Mouse (Mus musculus): ENCODE data around the gene Fpr1. TPM values are rescaled to one million over a fixed set of nuclear protein-coding genes. Genes with fewer than 3 reads are reported as not detected.
"Not testable (repeated sequence)": the region's sequence is repeated elsewhere in the genome, so short reads cannot be mapped to it uniquely, and the experiment has no call there.

Gene Fpr1
- polyA plus RNA-seq, 1 experiment from 2014 or later: not detected

DNA sequence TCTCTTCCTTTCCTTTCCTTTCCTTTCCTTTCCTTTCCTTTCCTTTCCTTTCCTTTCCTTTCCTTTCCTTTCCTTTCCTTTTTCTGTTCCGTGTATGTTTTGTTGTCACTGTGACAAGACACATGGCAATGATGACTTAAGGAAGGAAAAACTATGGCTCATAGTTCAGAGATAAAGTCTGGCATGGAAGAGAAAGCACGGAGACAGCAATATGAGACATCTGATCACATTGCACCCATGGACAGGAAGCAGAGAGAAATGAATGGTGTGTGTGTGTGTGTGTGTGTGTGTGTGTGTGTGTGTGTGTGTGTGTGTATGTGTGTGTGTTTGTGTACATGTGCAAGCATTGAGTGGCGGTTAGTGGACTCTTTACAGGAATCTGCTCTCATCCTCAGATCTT, 39.1 kb downstream of the Fpr1 start:
- not testable (repeated sequence) for H3K27me3 ChIP-seq (ENCODE audit: control insufficient read depth, insufficient read depth, low read length); H3K27ac ChIP-seq (replicated peaks; ENCODE audit: low read depth, low read length); H3K9me3 ChIP-seq (ENCODE audit: control insufficient read depth, low read length); H3K9ac ChIP-seq (replicated peaks; ENCODE audit: low read length); ATAC-seq (ENCODE audit: low FRiP score, low TSS enrichment); H3K4me1 ChIP-seq (ENCODE audit: control insufficient read depth, insufficient read depth, low read length); DNase-seq; H3K4me3 ChIP-seq (replicated peaks; ENCODE audit: low read depth, low read length); H3K4me2 ChIP-seq (ENCODE audit: low read length)
- peaks cover 10% of the 10 kb centered on the region; the same call in 1 of the 2 replicates for H3K36me3 ChIP-seq (ENCODE audit: control insufficient read depth, insufficient read depth, low read length)
- 89% methylated on average over 3 of the region's 3 CpGs for whole genome bisulfite sequencing

GRCm38 (mm10) chr17:17843534-17844261, 40.0 kb downstream of the Fpr1 start:
- peaks cover 4% of the 10 kb centered on the region for H3K4me1 ChIP-seq (ENCODE audit: control insufficient read depth, insufficient read depth, low read length)
- no peak overlapping the region for H3K4me3 ChIP-seq (replicated peaks; ENCODE audit: low read depth, low read length)
- H3K36me3 ChIP-seq (ENCODE audit: control insufficient read depth, insufficient read depth, low read length): peaks cover 10% of the 10 kb centered on the region; the same call in 1 of the 2 replicates
- H3K4me2 ChIP-seq (ENCODE audit: low read length): no peak overlapping the region
- peak; percentile 60 for ATAC-seq (ENCODE audit: low FRiP score, low TSS enrichment)
- H3K9ac ChIP-seq (replicated peaks; ENCODE audit: low read length): no peak overlapping the region
- no peaks in the 10 kb centered on the region for H3K27me3 ChIP-seq (ENCODE audit: control insufficient read depth, insufficient read depth, low read length)
- H3K9me3 ChIP-seq (ENCODE audit: control insufficient read depth, low read length): no peaks in the 10 kb centered on the region
- DNase-seq: no peak
- no peak overlapping the region for H3K27ac ChIP-seq (replicated peaks; ENCODE audit: low read depth, low read length)
- 81% methylated on average over 27 of the region's 27 CpGs for WGBS

DNA sequence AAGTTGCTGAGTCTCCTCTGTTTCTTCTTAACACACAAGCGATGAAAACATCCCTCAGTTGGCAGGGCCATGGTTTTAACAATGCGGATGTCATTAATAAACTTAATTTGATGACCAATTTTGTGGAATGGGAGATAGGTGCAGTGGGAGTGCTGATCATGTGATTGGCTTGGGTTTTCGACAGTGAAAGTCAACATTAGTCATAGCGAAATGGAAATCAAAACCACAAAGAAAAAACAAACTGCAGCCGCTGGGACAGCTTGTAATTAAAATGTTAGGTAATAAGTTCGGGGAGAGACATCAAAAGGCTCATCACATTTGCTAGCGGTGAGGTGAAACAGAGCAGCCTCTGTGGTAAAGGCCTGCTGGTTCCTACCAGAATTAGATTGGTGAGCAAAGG, 42.9 kb downstream of the Fpr1 start:
- Histone ChIP-seq H3K36me3 (ENCODE audit: control insufficient read depth, insufficient read depth, low read length) (peaks cover 19% of the 10 kb centered on the region), H3K9ac (replicated peaks; ENCODE audit: low read length) (no peak overlapping the region), H3K4me1 (ENCODE audit: control insufficient read depth, insufficient read depth, low read length) (peaks cover 18% of the 10 kb centered on the region), H3K4me2 (ENCODE audit: low read length) (no peak overlapping the region), H3K27ac (replicated peaks; ENCODE audit: low read depth, low read length) (no peak overlapping the region), H3K27me3 (ENCODE audit: control insufficient read depth, insufficient read depth, low read length) (no peaks in the 10 kb centered on the region), H3K9me3 (ENCODE audit: control insufficient read depth, low read length) (no peaks in the 10 kb centered on the region), H3K4me3 (replicated peaks; ENCODE audit: low read depth, low read length) (no peak overlapping the region)
- 94% methylated on average over 7 of the region's 7 CpGs for WGBS
- ATAC-seq (ENCODE audit: low FRiP score, low TSS enrichment) (no peak), DNase-seq (no peak)

GRCm38 (mm10) chr17:17839276-17839675, 44.5 kb downstream of the Fpr1 start:
- Histone ChIP-seq H3K27me3 (ENCODE audit: control insufficient read depth, insufficient read depth, low read length) (no peaks in the 10 kb centered on the region), H3K36me3 (ENCODE audit: control insufficient read depth, insufficient read depth, low read length) (peaks cover 26% of the 10 kb centered on the region), H3K4me1 (ENCODE audit: control insufficient read depth, insufficient read depth, low read length) (peaks cover 26% of the 10 kb centered on the region), H3K4me3 (replicated peaks; ENCODE audit: low read depth, low read length) (no peak overlapping the region), H3K27ac (replicated peaks; ENCODE audit: low read depth, low read length) (no peak overlapping the region), H3K4me2 (ENCODE audit: low read length) (peak overlapping the region; percentile 75), H3K9ac (replicated peaks; ENCODE audit: low read length) (no peak overlapping the region), H3K9me3 (ENCODE audit: control insufficient read depth, low read length) (no peaks in the 10 kb centered on the region)
- ATAC-seq (ENCODE audit: low FRiP score, low TSS enrichment) (no peak), DNase-seq (no peak)
- 91% methylated on average over 2 of the region's 2 CpGs for WGBS

DNA sequence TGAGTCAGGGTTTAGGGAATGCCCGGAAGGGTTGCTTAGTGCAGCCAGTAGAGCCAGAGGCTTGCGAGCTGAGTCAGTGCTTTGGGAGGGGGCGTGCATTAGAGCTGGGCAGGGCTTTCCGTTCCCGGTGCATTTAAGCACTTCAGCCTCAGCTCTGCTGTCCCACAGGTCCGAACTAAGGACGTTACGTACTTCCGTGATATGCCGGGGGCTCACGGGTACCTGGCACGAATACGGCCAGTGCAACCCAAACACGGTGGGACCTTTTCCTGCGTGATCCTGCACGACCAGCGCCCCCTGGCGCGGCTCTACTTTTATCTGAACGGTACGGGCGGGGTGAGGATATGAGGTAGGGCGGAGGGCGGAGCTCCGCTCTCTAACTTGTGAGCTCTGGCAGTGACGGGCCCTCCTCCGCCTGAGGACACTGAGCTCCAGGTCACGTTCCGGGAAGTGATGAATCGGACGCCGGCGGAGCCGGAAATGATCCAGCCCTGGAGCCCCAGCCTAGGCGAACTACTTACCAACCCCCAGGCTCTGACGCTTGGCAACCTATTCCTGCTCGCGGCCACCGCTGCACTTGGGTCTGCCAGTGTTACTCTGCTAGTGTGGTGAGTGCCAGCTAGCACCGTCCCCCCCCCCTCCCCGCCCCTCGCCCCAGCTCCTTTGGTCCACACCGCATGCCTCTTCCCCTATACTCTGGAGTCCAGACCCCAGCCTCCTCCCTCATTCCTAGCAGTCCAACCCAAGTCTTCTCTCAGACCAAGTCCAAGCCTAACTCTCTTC, 45.6 kb downstream of the Fpr1 start:
- H3K4me1 ChIP-seq (ENCODE audit: control insufficient read depth, insufficient read depth, low read length): peaks cover 36% of the 10 kb centered on the region
- peak overlapping the region; percentile 39 for H3K4me3 ChIP-seq (replicated peaks; ENCODE audit: low read depth, low read length)
- under 1% methylated on average over 43 of the region's 43 CpGs for WGBS
- no peaks in the 10 kb centered on the region for H3K9me3 ChIP-seq (ENCODE audit: control insufficient read depth, low read length)
- H3K4me2 ChIP-seq (ENCODE audit: low read length): peak overlapping the region; percentile 75
- H3K9ac ChIP-seq (replicated peaks; ENCODE audit: low read length): peak overlapping the region; percentile 57
- ATAC-seq (ENCODE audit: low FRiP score, low TSS enrichment): peak; percentile 96
- H3K27ac ChIP-seq (replicated peaks; ENCODE audit: low read depth, low read length): peak overlapping the region; percentile 87
- peaks cover 33% of the 10 kb centered on the region for H3K36me3 ChIP-seq (ENCODE audit: control insufficient read depth, insufficient read depth, low read length)
- DNase-seq: peak; percentile 96
- H3K27me3 ChIP-seq (ENCODE audit: control insufficient read depth, insufficient read depth, low read length): no peaks in the 10 kb centered on the region

- peaks cover 41% of the 10 kb centered on the region for H3K4me1 ChIP-seq (ENCODE audit: control insufficient read depth, insufficient read depth, low read length)
- H3K9me3 ChIP-seq (ENCODE audit: control insufficient read depth, low read length): no peaks in the 10 kb centered on the region
- WGBS: 9% methylated on average over 13 of the region's 13 CpGs
- H3K27ac ChIP-seq (replicated peaks; ENCODE audit: low read depth, low read length): peak overlapping the region; percentile 87
- H3K27me3 ChIP-seq (ENCODE audit: control insufficient read depth, insufficient read depth, low read length): no peaks in the 10 kb centered on the region
- peak overlapping the region; percentile 75 for H3K4me2 ChIP-seq (ENCODE audit: low read length)
- peak overlapping the region; percentile 57 for H3K9ac ChIP-seq (replicated peaks; ENCODE audit: low read length)
- H3K4me3 ChIP-seq (replicated peaks; ENCODE audit: low read depth, low read length): peak overlapping the region; percentile 39
- DNase-seq (peak; percentile 47), ATAC-seq (ENCODE audit: low FRiP score, low TSS enrichment) (no peak)
- H3K36me3 ChIP-seq (ENCODE audit: control insufficient read depth, insufficient read depth, low read length): peaks cover 35% of the 10 kb centered on the region
Measured at GRCm38 (mm10) chr17:17837426-17837825, 46.3 kb downstream of the Fpr1 start.

GRCm38 (mm10) chr17:17836101-17836500, 47.6 kb downstream of the Fpr1 start:
- ATAC-seq (ENCODE audit: low FRiP score, low TSS enrichment): no peak
- peaks cover 42% of the 10 kb centered on the region for H3K36me3 ChIP-seq (ENCODE audit: control insufficient read depth, insufficient read depth, low read length)

GRCm38 (mm10) chr17:17834896-17835295, 48.8 kb downstream of the Fpr1 start:
- no peak overlapping the region for H3K27ac ChIP-seq (replicated peaks; ENCODE audit: low read depth, low read length)
- no peak for DNase-seq
- H3K4me3 ChIP-seq (replicated peaks; ENCODE audit: low read depth, low read length): no peak overlapping the region
- peaks cover 41% of the 10 kb centered on the region for H3K36me3 ChIP-seq (ENCODE audit: control insufficient read depth, insufficient read depth, low read length)
- peaks cover 66% of the 10 kb centered on the region for H3K4me1 ChIP-seq (ENCODE audit: control insufficient read depth, insufficient read depth, low read length)
- 24% methylated on average over 1 of the region's 1 CpGs for WGBS
- ATAC-seq (ENCODE audit: low FRiP score, low TSS enrichment): no peak
- no peaks in the 10 kb centered on the region for H3K9me3 ChIP-seq (ENCODE audit: control insufficient read depth, low read length)
- no peak overlapping the region for H3K4me2 ChIP-seq (ENCODE audit: low read length)
- H3K27me3 ChIP-seq (ENCODE audit: control insufficient read depth, insufficient read depth, low read length): no peaks in the 10 kb centered on the region
- H3K9ac ChIP-seq (replicated peaks; ENCODE audit: low read length): no peak overlapping the region

More at GRCm38 (mm10) chr17:17836101-17836500, 47.6 kb downstream of the Fpr1 start:
- WGBS: 79% methylated on average over 5 of the region's 5 CpGs
- Histone ChIP-seq H3K9ac (replicated peaks; ENCODE audit: low read length) (no peak overlapping the region), H3K4me1 (ENCODE audit: control insufficient read depth, insufficient read depth, low read length) (peaks cover 54% of the 10 kb centered on the region), H3K27ac (replicated peaks; ENCODE audit: low read depth, low read length) (0 out of 2 replicates have a peak overlapping the region, but pooled peaks have one; percentile 9), H3K9me3 (ENCODE audit: control insufficient read depth, low read length) (no peaks in the 10 kb centered on the region), H3K4me2 (ENCODE audit: low read length) (no peak overlapping the region), H3K4me3 (replicated peaks; ENCODE audit: low read depth, low read length) (no peak overlapping the region), H3K27me3 (ENCODE audit: control insufficient read depth, insufficient read depth, low read length) (no peaks in the 10 kb centered on the region)
- no peak for DNase-seq
